Mouse (Mus musculus) embryonic facial prominence, embryonic 15.5 days (tissue): ENCODE measurements around the gene Dpy30. TPM values are rescaled to one million over a fixed set of nuclear protein-coding genes. Genes with fewer than 3 reads are reported as not detected.

Experiments
- ATAC-seq: fragments of 200-750 bp; cut with Nextera tagmentation; 2 replicates; pipeline ENCODE4 v1.8.0; 2017; ENCODE audit warnings: low read depth, moderate TSS enrichment; ENCODE audit not compliant: insufficient number of reproducible peaks, low FRiP score, low TSS enrichment
- H3K27ac ChIP-seq: fragments of 300-500 bp; sonication (generic); replicated peaks from 2 replicates; pipeline ENCODE4 v1.5.1; 2015; ENCODE audit warnings: mild to moderate bottlenecking, inconsistent platforms
- H3K27me3 ChIP-seq: fragments of 300-500 bp; sonication (generic); 2 replicates; pipeline ENCODE4 v1.6.1; 2015; ENCODE audit warnings: inconsistent platforms
- H3K36me3 ChIP-seq: fragments of 300-500 bp; sonication (generic); 2 replicates; pipeline ENCODE4 v1.6.1; 2015; ENCODE audit warnings: mild to moderate bottlenecking, inconsistent platforms
- H3K4me1 ChIP-seq: fragments of 300-500 bp; sonication (generic); 2 replicates; pipeline ENCODE4 v1.6.1; 2015; ENCODE audit warnings: inconsistent platforms
- H3K4me2 ChIP-seq: fragments of 300-500 bp; sonication (generic); replicated peaks from 2 replicates; pipeline ENCODE4 v1.6.1; 2015; ENCODE audit warnings: mild to moderate bottlenecking, inconsistent platforms
- H3K4me3 ChIP-seq: fragments of 300-500 bp; sonication (generic); replicated peaks from 2 replicates; pipeline ENCODE4 v1.5.1; 2015; ENCODE audit warnings: mild to moderate bottlenecking, inconsistent platforms
- H3K9ac ChIP-seq: fragments of 300-500 bp; sonication (generic); 2 replicates; pipeline ENCODE4 v1.6.1; 2015; ENCODE audit warnings: inconsistent platforms
- H3K9me3 ChIP-seq: fragments of 300-500 bp; sonication (generic); replicated peaks from 2 replicates; pipeline ENCODE4 v1.6.1; 2016; ENCODE audit warnings: inconsistent platforms
- WGBS: fragments of 180-500 bp; shearing (Covaris S2); methylation state at CpG from one replicate; pipeline ENCODE4 v1.1.7; 2015; 5-methylcytosine and 5-hydroxymethylcytosine counted together
- polyA plus RNA-seq: library from polyadenylated mRNA; unstranded; fragments of >200 nt; fragmentation: Nextera tagmentation; extraction: Ambion mirVana; gene quantifications from 2 replicates; pipeline ENCODE4 v1.2.1, GENCODE M21; 2015

Gene Dpy30
- polyA plus RNA-seq, 1 experiment from 2014 or later: 200 TPM

DNA sequence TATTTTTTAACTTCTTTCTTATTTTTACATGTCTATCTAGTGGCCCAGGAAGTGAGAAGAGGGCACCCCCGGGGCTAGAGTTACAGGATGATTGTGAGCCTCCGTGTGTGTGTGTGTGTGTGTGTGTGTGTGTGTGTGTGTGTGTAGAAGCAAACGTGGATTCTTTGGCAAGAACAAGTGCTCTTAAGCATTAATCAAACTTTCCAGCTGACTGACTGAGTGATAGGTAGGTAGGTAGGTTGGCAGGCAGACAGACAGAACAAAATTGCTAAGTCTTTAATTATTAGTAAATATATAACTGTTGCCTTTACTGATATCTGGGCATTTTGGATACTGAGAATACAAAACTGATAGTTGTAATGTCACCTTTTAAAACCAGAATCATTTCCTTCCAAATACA is 49.3 kb downstream of the Dpy30 start:
- H3K27me3 ChIP-seq: no peaks in the 10 kb centered on the region
- WGBS: 76% methylated on average over 3 of the region's 3 CpGs
- no peak overlapping the region for H3K27ac ChIP-seq
- H3K4me3 ChIP-seq: no peak overlapping the region
- ATAC-seq: no peak
- no peak overlapping the region for H3K4me2 ChIP-seq
- H3K9me3 ChIP-seq: no peaks in the 10 kb centered on the region
- 0 out of 2 replicates have a peak, but pooled peaks cover 4% of the 10 kb centered on the region for H3K36me3 ChIP-seq
- H3K4me1 ChIP-seq: peaks cover 7% of the 10 kb centered on the region; the same call in 1 of the 2 replicates
- H3K9ac ChIP-seq: no peak overlapping the region

DNA sequence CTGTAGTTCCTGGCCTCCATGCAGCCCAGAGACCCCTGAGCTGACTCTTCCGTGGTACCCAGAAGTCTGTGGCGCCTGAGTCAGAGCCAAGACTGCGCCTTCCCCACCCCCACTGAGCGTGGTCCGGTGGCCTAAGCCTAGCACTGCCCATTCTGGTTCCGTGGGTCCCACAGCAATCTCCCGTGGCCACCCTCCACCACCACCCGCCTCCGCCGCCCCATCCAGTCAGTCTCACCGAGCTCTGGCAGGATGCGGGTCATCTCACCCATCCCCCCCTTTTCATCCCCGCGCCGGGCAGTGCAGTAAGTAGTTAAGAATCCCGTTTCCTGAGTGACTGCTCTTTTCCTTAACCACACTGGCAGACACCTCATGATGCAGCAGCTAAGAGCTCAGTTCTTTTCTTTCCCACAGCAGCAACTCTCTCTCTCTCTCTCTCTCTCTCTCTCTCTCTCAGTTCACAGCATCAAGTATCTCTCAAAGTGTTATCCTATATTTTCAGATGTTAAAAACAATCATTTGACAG is 51.0 kb downstream of the Dpy30 start:
- Histone ChIP-seq H3K4me3 (no peak overlapping the region), H3K27ac (no peak overlapping the region), H3K9me3 (no peaks in the 10 kb centered on the region), H3K27me3 (no peaks in the 10 kb centered on the region), H3K4me1 (0 out of 2 replicates have a peak, but pooled peaks cover 3% of the 10 kb centered on the region), H3K9ac (no peak overlapping the region), H3K4me2 (no peak overlapping the region), H3K36me3 (0 out of 2 replicates have a peak, but pooled peaks cover 4% of the 10 kb centered on the region)
- 78% methylated on average over 16 of the region's 16 CpGs for WGBS
- no peak for ATAC-seq

DNA sequence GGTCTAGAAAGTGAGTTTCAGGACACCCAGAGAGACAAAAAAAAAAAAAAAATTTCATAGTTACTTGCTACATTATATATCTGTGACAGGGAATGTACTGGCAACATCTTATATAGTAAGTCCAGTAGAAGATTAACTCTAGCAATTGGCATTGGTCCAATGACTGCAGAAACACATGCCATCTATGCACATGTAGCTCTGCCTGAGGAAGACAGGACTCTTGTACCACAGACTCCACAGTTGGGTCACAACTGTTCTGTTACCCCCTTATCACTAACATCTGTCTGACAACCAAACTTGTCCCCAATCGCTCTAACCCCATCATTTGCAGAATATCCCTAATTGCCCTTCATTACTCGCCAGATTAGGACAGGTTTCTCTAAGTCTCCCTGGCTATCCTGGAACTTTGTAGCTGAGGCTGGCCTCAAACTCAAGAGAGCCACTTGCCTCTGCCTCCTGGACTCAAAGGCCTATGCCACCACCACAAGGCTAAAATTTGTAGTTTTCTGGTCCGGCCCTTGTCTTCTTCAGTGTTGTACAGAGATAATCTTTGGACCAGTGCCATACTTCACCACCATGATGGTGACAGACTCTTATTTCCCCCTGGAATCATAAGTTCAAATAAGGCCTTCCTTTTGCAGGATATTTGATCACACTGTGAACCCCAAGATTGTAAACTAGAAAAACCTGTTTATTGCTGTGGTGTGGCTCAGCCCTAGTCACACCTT is 52.0 kb downstream of the Dpy30 start:
- 86% methylated on average over 3 of the region's 3 CpGs for WGBS
- Histone ChIP-seq H3K27me3 (no peaks in the 10 kb centered on the region), H3K4me1 (0 out of 2 replicates have a peak, but pooled peaks cover 3% of the 10 kb centered on the region), H3K9me3 (no peaks in the 10 kb centered on the region), H3K27ac (no peak overlapping the region), H3K4me2 (no peak overlapping the region), H3K9ac (no peak overlapping the region), H3K4me3 (no peak overlapping the region), H3K36me3 (0 out of 2 replicates have a peak, but pooled peaks cover 4% of the 10 kb centered on the region)
- no peak for ATAC-seq

- no peak overlapping the region for H3K4me2 ChIP-seq
- no peaks in the 10 kb centered on the region for H3K9me3 ChIP-seq
- no peaks in the 10 kb centered on the region for H3K36me3 ChIP-seq
- H3K9ac ChIP-seq: no peak overlapping the region
- no peak overlapping the region for H3K27ac ChIP-seq
- H3K27me3 ChIP-seq: no peaks in the 10 kb centered on the region
- no peak for ATAC-seq
- H3K4me1 ChIP-seq: peaks cover 9% of the 10 kb centered on the region
- no peak overlapping the region for H3K4me3 ChIP-seq
- 69% methylated on average over 2 of the region's 2 CpGs for WGBS
These were observed 53.5 kb downstream of the Dpy30 start for GRCm38 (mm10) chr17:74270205-74270604.

- no peak overlapping the region for H3K27ac ChIP-seq
- ATAC-seq: no peak
- no peak overlapping the region for H3K4me3 ChIP-seq
- no peak overlapping the region for H3K9ac ChIP-seq
- peaks cover 18% of the 10 kb centered on the region for H3K4me1 ChIP-seq
- H3K4me2 ChIP-seq: no peak overlapping the region
- H3K36me3 ChIP-seq: no peaks in the 10 kb centered on the region
- WGBS: 90% methylated on average over 11 of the region's 11 CpGs
- H3K9me3 ChIP-seq: no peaks in the 10 kb centered on the region
- H3K27me3 ChIP-seq: no peaks in the 10 kb centered on the region
These were observed 56.1 kb downstream of the Dpy30 start for GRCm38 (mm10) chr17:74267415-74268180.

DNA sequence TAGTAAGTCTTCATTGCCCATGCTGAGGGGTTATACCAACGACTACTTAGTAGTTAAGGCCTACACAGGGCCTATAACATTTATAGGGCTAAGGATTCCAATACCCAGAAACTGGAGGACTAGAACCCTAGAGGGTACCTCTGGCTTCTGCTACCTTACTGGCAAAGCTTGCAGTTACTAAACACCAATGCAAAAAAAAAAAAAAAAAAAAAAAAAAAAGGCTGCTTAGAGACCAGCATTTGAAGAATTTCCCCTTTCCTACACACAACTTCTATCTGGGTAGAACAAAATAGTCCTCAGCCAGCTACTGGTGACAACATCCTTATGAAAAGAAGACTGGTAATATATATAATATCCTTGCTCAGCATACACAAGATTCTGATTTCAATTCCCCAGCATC is 58.1 kb downstream of the Dpy30 start:
- no peak overlapping the region for H3K9ac ChIP-seq
- H3K4me2 ChIP-seq: no peak overlapping the region
- no peaks in the 10 kb centered on the region for H3K27me3 ChIP-seq
- WGBS: 70% methylated on average over 1 of the region's 1 CpGs
- ATAC-seq: no peak
- H3K9me3 ChIP-seq: no peaks in the 10 kb centered on the region
- no peaks in the 10 kb centered on the region for H3K36me3 ChIP-seq
- 0 out of 2 replicates have a peak overlapping the region, but pooled peaks have one; percentile 68 for H3K27ac ChIP-seq
- no peak overlapping the region for H3K4me3 ChIP-seq
- peaks cover 17% of the 10 kb centered on the region for H3K4me1 ChIP-seq

GRCm38 (mm10) chr17:74265156-74265505 is 58.6 kb downstream of the Dpy30 start:
- Histone ChIP-seq H3K27ac (peak overlapping the region; percentile 68; the same call in 1 of the 2 replicates), H3K9ac (no peak overlapping the region), H3K4me2 (no peak overlapping the region; the same call in 1 of the 2 replicates), H3K36me3 (no peaks in the 10 kb centered on the region), H3K9me3 (no peaks in the 10 kb centered on the region), H3K4me3 (no peak overlapping the region), H3K4me1 (peaks cover 17% of the 10 kb centered on the region), H3K27me3 (no peaks in the 10 kb centered on the region)
- ATAC-seq: peak; percentile 47; the same call in 1 of the 2 replicates
- 23% methylated on average over 5 of the region's 5 CpGs for WGBS

GRCm38 (mm10) chr17:74264333-74265155 is 59.2 kb downstream of the Dpy30 start:
- H3K36me3 ChIP-seq: no peaks in the 10 kb centered on the region
- no peaks in the 10 kb centered on the region for H3K9me3 ChIP-seq
- H3K4me3 ChIP-seq: no peak overlapping the region
- ATAC-seq: no peak
- no peak overlapping the region for H3K9ac ChIP-seq
- peaks cover 17% of the 10 kb centered on the region for H3K4me1 ChIP-seq
- H3K27me3 ChIP-seq: no peaks in the 10 kb centered on the region
- H3K27ac ChIP-seq: peak overlapping the region; percentile 68
- 64% methylated on average over 3 of the region's 3 CpGs for WGBS
- no peak overlapping the region; the same call in 1 of the 2 replicates for H3K4me2 ChIP-seq

DNA sequence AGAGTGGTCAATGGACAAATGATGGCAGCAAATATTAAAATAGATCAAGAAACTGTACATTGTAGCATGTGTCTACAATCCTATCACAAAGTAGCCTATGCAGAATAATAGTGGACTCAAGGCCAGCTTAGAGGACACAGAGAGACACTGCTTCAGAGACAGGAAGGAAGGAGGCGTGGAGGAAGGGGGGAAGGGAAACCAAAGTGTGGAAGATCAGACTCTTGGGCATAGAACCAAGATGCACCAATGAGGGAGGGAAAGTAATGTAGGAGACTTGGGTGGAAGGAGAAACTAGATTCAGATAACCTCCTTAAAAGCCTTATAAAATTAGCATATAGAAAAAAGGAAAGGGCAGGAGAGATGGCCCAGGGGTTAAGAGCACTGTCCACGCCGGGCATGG is 61.3 kb downstream of the Dpy30 start:
- Histone ChIP-seq H3K27me3 (no peaks in the 10 kb centered on the region), H3K4me2 (no peak overlapping the region), H3K27ac (no peak overlapping the region), H3K4me1 (peaks cover 20% of the 10 kb centered on the region), H3K9me3 (no peaks in the 10 kb centered on the region), H3K36me3 (no peaks in the 10 kb centered on the region), H3K4me3 (no peak overlapping the region), H3K9ac (no peak overlapping the region)
- no peak for ATAC-seq
- WGBS: 93% methylated on average over 3 of the region's 3 CpGs
